Mouse (Mus musculus): ENCODE results near the gene Ggt5.

DNA sequence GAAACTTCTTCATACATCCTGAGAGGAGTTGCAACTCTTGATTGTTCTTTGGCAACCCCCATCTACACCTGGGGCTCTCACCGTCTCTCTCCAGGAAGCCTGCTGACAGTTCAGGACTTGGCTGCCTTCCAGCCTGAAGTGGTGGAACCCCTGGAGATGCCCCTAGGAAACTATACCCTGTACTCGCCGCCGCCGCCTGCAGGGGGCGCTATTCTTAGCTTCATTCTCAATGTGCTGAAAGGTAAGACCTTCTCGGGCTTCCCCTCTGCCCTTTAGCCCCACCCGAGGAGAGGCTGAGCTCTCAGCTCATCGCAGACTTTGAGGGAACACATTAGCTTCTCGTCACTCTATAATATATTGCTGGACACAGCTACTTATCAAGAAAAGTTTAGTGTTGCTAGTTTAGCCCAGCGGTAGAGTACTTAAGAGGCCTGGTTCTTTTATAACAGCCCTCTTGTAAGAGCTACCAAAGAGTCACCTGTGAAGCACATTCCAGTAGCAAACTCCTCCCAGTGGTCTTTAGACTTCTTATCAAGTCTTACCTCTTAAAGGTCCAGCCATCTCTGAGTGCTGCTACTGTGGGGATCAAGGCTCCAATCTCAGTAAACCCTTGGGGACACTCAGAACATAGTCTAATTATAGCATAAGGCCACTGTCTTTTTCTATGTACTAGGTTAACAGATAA lies 16.2 kb downstream of the Ggt5 start:
- TF ChIP-seq GATA1 (IDR thresholded peaks at IDR 0.05; ENCODE audit: borderline replicate concordance, low read length) (no peak), FLI1 (IDR thresholded peaks at IDR 0.05; ENCODE audit: low read length) (no peak)
